Mouse (Mus musculus): Measurements from ENCODE around the gene Sgsm3. TPM values are rescaled to one million over a fixed set of nuclear protein-coding genes. Genes with fewer than 3 reads are reported as not detected.

Sgsm3 gene
- polyA plus RNA-seq, 1 experiment, result not detected

DNA sequence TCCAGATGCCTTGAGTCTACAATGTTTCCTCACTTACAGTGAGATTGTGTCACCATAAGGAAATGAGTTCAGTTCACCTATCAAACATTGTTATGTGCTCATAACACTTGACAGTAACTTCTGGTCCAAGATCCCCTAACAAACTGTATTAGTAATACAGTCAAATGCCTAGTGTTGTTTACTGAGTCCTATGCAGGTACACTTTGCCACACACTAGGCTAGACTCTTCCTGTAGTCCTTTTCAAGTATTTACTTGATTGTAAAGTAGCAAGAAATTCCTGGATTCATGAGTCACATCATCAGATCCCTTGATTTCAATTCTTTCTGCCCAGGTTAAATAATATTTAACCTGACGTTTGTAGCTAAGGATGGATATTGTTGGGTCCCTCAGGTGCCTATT lies 8.2 kb upstream of the Sgsm3 start:
- TF ChIP-seq POLR2A (IDR thresholded peaks at IDR 0.05; ENCODE audit: insufficient read depth, low read depth, low read length), result no peak
- no peak for TF ChIP-seq CTCF (IDR thresholded peaks at IDR 0.05; ENCODE audit: insufficient read depth, low read depth, low read length)
- 92% methylated on average over 1 of the region's 1 CpGs for WGBS
- H3K27ac ChIP-seq (ENCODE audit: insufficient read depth, low read depth, low read length), result no peak overlapping the region
- no peak overlapping the region for H3K4me3 ChIP-seq (ENCODE audit: insufficient read depth, low read depth, low read length)
- peaks cover 3% of the 10 kb centered on the region; the same call in 1 of the 2 replicates for H3K4me1 ChIP-seq (ENCODE audit: control insufficient read depth, insufficient read depth, low read length)

- 49% methylated on average over 5 of the region's 5 CpGs for WGBS
- Histone ChIP-seq H3K4me1 (ENCODE audit: control insufficient read depth, insufficient read depth, low read length) (0 out of 2 replicates have a peak, but pooled peaks cover 4% of the 10 kb centered on the region), H3K4me3 (ENCODE audit: insufficient read depth, low read depth, low read length) (no peak overlapping the region), H3K27ac (ENCODE audit: insufficient read depth, low read depth, low read length) (no peak overlapping the region)
- TF ChIP-seq POLR2A (IDR thresholded peaks at IDR 0.05; ENCODE audit: insufficient read depth, low read depth, low read length) (no peak), CTCF (IDR thresholded peaks at IDR 0.05; ENCODE audit: insufficient read depth, low read depth, low read length) (no peak)
Measured at GRCm38 (mm10) chr15:80974311-80974710, 3.3 kb upstream of the Sgsm3 start.

DNA sequence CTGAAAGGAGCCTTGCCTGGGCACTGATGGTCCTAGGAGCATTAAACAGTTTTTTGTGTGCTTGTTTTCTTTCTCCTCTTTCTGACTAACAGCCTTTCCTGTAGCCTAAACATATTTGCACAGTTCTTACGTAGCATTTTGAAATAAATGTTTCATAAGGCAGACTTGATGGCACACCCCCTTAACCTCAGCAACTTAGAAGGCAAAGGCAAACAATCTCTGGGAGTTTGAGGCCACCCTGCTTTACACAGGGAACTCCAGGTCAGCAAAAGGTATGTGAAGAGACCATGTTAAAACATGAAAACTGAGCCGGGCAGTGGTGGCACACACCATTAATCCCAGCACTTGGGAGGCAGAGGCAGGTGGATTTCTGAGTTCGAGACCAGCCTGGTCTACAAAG lies 1.9 kb upstream of the Sgsm3 start:
- 91% methylated on average over 3 of the region's 3 CpGs for WGBS
- Histone ChIP-seq H3K4me3 (ENCODE audit: insufficient read depth, low read depth, low read length) (no peak overlapping the region), H3K4me1 (ENCODE audit: control insufficient read depth, insufficient read depth, low read length) (peaks cover 6% of the 10 kb centered on the region; the same call in 1 of the 2 replicates), H3K27ac (ENCODE audit: insufficient read depth, low read depth, low read length) (no peak overlapping the region)
- TF ChIP-seq POLR2A (IDR thresholded peaks at IDR 0.05; ENCODE audit: insufficient read depth, low read depth, low read length), result no peak
- TF ChIP-seq CTCF (IDR thresholded peaks at IDR 0.05; ENCODE audit: insufficient read depth, low read depth, low read length), result no peak

GRCm38 (mm10) chr15:80979611-80980010 lies 2.0 kb downstream of the Sgsm3 start:
- Histone ChIP-seq H3K4me3 (ENCODE audit: insufficient read depth, low read depth, low read length) (no peak overlapping the region), H3K4me1 (ENCODE audit: control insufficient read depth, insufficient read depth, low read length) (peaks cover 6% of the 10 kb centered on the region; the same call in 1 of the 2 replicates), H3K27ac (ENCODE audit: insufficient read depth, low read depth, low read length) (no peak overlapping the region)
- 35% methylated on average over 4 of the region's 4 CpGs for WGBS
- TF ChIP-seq CTCF (IDR thresholded peaks at IDR 0.05; ENCODE audit: insufficient read depth, low read depth, low read length) (no peak), POLR2A (IDR thresholded peaks at IDR 0.05; ENCODE audit: insufficient read depth, low read depth, low read length) (no peak)

DNA sequence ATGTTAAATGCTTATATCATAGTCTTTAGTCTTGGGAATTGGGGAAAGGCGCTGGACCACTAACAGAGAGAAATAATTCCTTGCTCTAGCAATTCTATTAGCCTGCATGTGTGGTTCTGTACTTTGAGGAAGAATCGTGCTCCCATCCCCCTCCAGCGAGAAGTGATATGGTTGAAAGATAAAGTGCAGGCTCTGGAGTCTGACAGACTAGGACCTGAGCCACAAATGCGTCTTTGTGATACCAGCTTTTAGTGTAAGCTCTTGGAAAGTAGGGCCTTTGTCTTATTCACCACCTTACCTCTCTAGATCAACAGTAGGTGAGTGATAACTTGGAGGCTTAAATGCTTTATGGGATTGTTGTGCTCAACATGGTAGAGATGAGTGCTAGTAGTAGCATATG lies 3.6 kb downstream of the Sgsm3 start:
- Histone ChIP-seq H3K4me3 (ENCODE audit: insufficient read depth, low read depth, low read length) (no peak overlapping the region), H3K27ac (ENCODE audit: insufficient read depth, low read depth, low read length) (no peak overlapping the region), H3K4me1 (ENCODE audit: control insufficient read depth, insufficient read depth, low read length) (peaks cover 6% of the 10 kb centered on the region; the same call in 1 of the 2 replicates)
- TF ChIP-seq POLR2A (IDR thresholded peaks at IDR 0.05; ENCODE audit: insufficient read depth, low read depth, low read length), result no peak
- no peak for TF ChIP-seq CTCF (IDR thresholded peaks at IDR 0.05; ENCODE audit: insufficient read depth, low read depth, low read length)
- WGBS, result 96% methylated on average over 4 of the region's 4 CpGs

- H3K4me3 ChIP-seq (ENCODE audit: insufficient read depth, low read depth, low read length), result no peak overlapping the region
- no peak overlapping the region for H3K27ac ChIP-seq (ENCODE audit: insufficient read depth, low read depth, low read length)
- H3K4me1 ChIP-seq (ENCODE audit: control insufficient read depth, insufficient read depth, low read length), result peaks cover 2% of the 10 kb centered on the region; the same call in 1 of the 2 replicates
- 86% methylated on average over 2 of the region's 2 CpGs for WGBS
- TF ChIP-seq CTCF (IDR thresholded peaks at IDR 0.05; ENCODE audit: insufficient read depth, low read depth, low read length) (no peak), POLR2A (IDR thresholded peaks at IDR 0.05; ENCODE audit: insufficient read depth, low read depth, low read length) (no peak)
Measured at GRCm38 (mm10) chr15:80983264-80983663, 5.7 kb downstream of the Sgsm3 start.

GRCm38 (mm10) chr15:80988331-80988730 lies 10.8 kb downstream of the Sgsm3 start:
- H3K4me1 ChIP-seq (ENCODE audit: control insufficient read depth, insufficient read depth, low read length), result no peaks in the 10 kb centered on the region
- no peak for TF ChIP-seq POLR2A (IDR thresholded peaks at IDR 0.05; ENCODE audit: insufficient read depth, low read depth, low read length)
- no peak for TF ChIP-seq CTCF (IDR thresholded peaks at IDR 0.05; ENCODE audit: insufficient read depth, low read depth, low read length)
- 72% methylated on average over 1 of the region's 1 CpGs for WGBS
- H3K27ac ChIP-seq (ENCODE audit: insufficient read depth, low read depth, low read length), result no peak overlapping the region
- H3K4me3 ChIP-seq (ENCODE audit: insufficient read depth, low read depth, low read length), result no peak overlapping the region

DNA sequence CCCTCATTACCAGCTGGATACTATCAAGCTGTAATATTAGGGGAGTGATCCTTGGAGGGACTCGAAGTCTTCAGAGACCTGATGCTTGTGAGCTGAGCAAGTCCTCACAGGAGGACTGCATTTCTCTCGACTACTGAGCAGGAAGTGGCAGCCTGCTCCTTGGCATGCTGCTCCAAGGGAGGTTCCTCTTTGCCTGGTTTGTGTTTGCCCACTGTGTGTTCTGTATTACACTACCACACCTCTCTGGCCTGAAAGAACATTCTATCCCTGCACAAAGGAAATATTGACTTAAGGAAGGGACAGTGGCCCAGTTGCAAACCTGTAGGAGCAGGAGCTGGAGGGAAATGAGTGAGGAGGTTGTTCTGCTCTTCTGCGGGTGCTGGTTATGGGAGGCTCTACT lies 12.1 kb downstream of the Sgsm3 start:
- no peak overlapping the region for H3K4me3 ChIP-seq (ENCODE audit: insufficient read depth, low read depth, low read length)
- TF ChIP-seq POLR2A (IDR thresholded peaks at IDR 0.05; ENCODE audit: insufficient read depth, low read depth, low read length) (no peak), CTCF (IDR thresholded peaks at IDR 0.05; ENCODE audit: insufficient read depth, low read depth, low read length) (no peak)
- 70% methylated on average over 3 of the region's 3 CpGs for WGBS
- no peak overlapping the region for H3K27ac ChIP-seq (ENCODE audit: insufficient read depth, low read depth, low read length)
- no peaks in the 10 kb centered on the region for H3K4me1 ChIP-seq (ENCODE audit: control insufficient read depth, insufficient read depth, low read length)

- H3K4me1 ChIP-seq (ENCODE audit: control insufficient read depth, insufficient read depth, low read length), result 0 out of 2 replicates have a peak, but pooled peaks cover 2% of the 10 kb centered on the region
- H3K27ac ChIP-seq (ENCODE audit: insufficient read depth, low read depth, low read length), result no peak overlapping the region
- TF ChIP-seq CTCF (IDR thresholded peaks at IDR 0.05; ENCODE audit: insufficient read depth, low read depth, low read length) (no peak), POLR2A (IDR thresholded peaks at IDR 0.05; ENCODE audit: insufficient read depth, low read depth, low read length) (no peak)
- H3K4me3 ChIP-seq (ENCODE audit: insufficient read depth, low read depth, low read length), result no peak overlapping the region
- 92% methylated on average over 5 of the region's 5 CpGs for WGBS
Measured at GRCm38 (mm10) chr15:80994959-80995358, 17.4 kb downstream of the Sgsm3 start.
